Mouse (Mus musculus) olfactory bulb, adult 2 months (tissue): Measurements from ENCODE around the gene Naif1. TPM values are rescaled to one million over a fixed set of nuclear protein-coding genes. Genes with fewer than 3 reads are reported as not detected.
A peak's percentile ranks its signal among the peaks of the same experiment; 100 is the strongest.

ENCODE experiments used
- H3K27ac ChIP-seq: fragments of 200-500 bp; 2 replicates; pipeline ENCODE4 v1.5.1; 2012; ENCODE audit warnings: low read depth, low read length; ENCODE audit not compliant: insufficient read depth
- H3K4me1 ChIP-seq: fragments of 200-500 bp; 2 replicates; pipeline ENCODE4 v1.6.1; 2012; ENCODE audit warnings: low read length; ENCODE audit not compliant: control insufficient read depth, insufficient read depth
- H3K4me3 ChIP-seq: fragments of 200-500 bp; 2 replicates; pipeline ENCODE4 v1.5.1; 2012; ENCODE audit warnings: mild to moderate bottlenecking, low read depth, low read length, moderate library complexity; ENCODE audit not compliant: insufficient read depth
- CTCF ChIP-seq: fragments of 200-500 bp; IDR thresholded peaks from 2 replicates; pipeline ENCODE4 v1.5.1; 2012; ENCODE audit warnings: low read depth, mild to moderate bottlenecking, low read length, moderate library complexity; ENCODE audit not compliant: insufficient read depth
- POLR2A ChIP-seq: fragments of 200-500 bp; IDR thresholded peaks from 2 replicates; pipeline ENCODE4 v1.6.1; 2012; ENCODE audit warnings: mild to moderate bottlenecking, low read depth, low read length, moderate library complexity; ENCODE audit not compliant: insufficient read depth
- WGBS: fragments of 180-500 bp; shearing (Covaris S2); methylation state at CpG from one replicate; pipeline ENCODE4 v1.1.7; 2018; 5-methylcytosine and 5-hydroxymethylcytosine counted together
- polyA plus RNA-seq: library from polyadenylated mRNA; stranded (reverse); fragments of >200 nt; gene quantifications from 2 replicates; pipeline ENCODE4 v1.2.4, GENCODE M21; 2012; ENCODE audit warnings: low replicate concordance; ENCODE audit not compliant: missing spikeins, insufficient read depth, insufficient read length

Naif1 gene
- polyA plus RNA-seq, 1 experiment = not detected

GRCm38 (mm10) chr2:32424796-32425195, 25.5 kb upstream of the Naif1 start:
- 0 out of 2 replicates have a peak overlapping the region, but pooled peaks have one; percentile 22 for H3K27ac ChIP-seq
- H3K4me1 ChIP-seq = peaks cover 34% of the 10 kb centered on the region
- 30% methylated on average over 3 of the region's 3 CpGs for WGBS
- no peak overlapping the region for H3K4me3 ChIP-seq
- no peak for TF ChIP-seq CTCF
- no peak for TF ChIP-seq POLR2A

- no peak for TF ChIP-seq CTCF
- TF ChIP-seq POLR2A = no peak
- peaks cover 32% of the 10 kb centered on the region for H3K4me1 ChIP-seq
- 36% methylated on average over 5 of the region's 5 CpGs for WGBS
- no peak overlapping the region for H3K4me3 ChIP-seq
- H3K27ac ChIP-seq = 0 out of 2 replicates have a peak overlapping the region, but pooled peaks have one; percentile 32
Observed at GRCm38 (mm10) chr2:32425568-32425967, 24.7 kb upstream of the Naif1 start.

GRCm38 (mm10) chr2:32426141-32426540, 24.1 kb upstream of the Naif1 start:
- Histone ChIP-seq H3K27ac (no peak overlapping the region), H3K4me3 (no peak overlapping the region), H3K4me1 (peaks cover 32% of the 10 kb centered on the region)
- TF ChIP-seq CTCF = no peak
- no peak for TF ChIP-seq POLR2A
- WGBS = 87% methylated on average over 1 of the region's 1 CpGs

GRCm38 (mm10) chr2:32427720-32428119, 22.5 kb upstream of the Naif1 start:
- TF ChIP-seq POLR2A (no peak), CTCF (no peak)
- Histone ChIP-seq H3K27ac (peak overlapping the region; percentile 35), H3K4me1 (peaks cover 29% of the 10 kb centered on the region), H3K4me3 (no peak overlapping the region)
- 34% methylated on average over 5 of the region's 5 CpGs for WGBS

GRCm38 (mm10) chr2:32428262-32428722, 22.0 kb upstream of the Naif1 start:
- Histone ChIP-seq H3K27ac (peak overlapping the region; percentile 80), H3K4me3 (peak overlapping the region; percentile 27), H3K4me1 (peaks cover 26% of the 10 kb centered on the region)
- WGBS = 9% methylated on average over 8 of the region's 8 CpGs
- TF ChIP-seq POLR2A = no peak
- TF ChIP-seq CTCF = no peak

- no peak for TF ChIP-seq CTCF
- no peak for TF ChIP-seq POLR2A
- Histone ChIP-seq H3K4me1 (peaks cover 20% of the 10 kb centered on the region), H3K27ac (peak overlapping the region; percentile 80)
Observed at GRCm38 (mm10) chr2:32429215-32429891, 20.9 kb upstream of the Naif1 start.

GRCm38 (mm10) chr2:32430701-32431676, 19.3 kb upstream of the Naif1 start:
- H3K4me1 ChIP-seq = peaks cover 17% of the 10 kb centered on the region
- peak overlapping the region; percentile 62 for H3K4me3 ChIP-seq
- peak overlapping the region; percentile 87 for H3K27ac ChIP-seq
- TF ChIP-seq CTCF (no peak), POLR2A (0 out of 2 replicates have a peak, but pooled peaks have one; percentile 34)
- 2% methylated on average over 18 of the region's 18 CpGs for WGBS

More at GRCm38 (mm10) chr2:32429215-32429891, 20.9 kb upstream of the Naif1 start:
- H3K4me3 ChIP-seq = peak overlapping the region; percentile 28; the same call in 1 of the 2 replicates
- 21% methylated on average over 4 of the region's 4 CpGs for WGBS

GRCm38 (mm10) chr2:32436686-32437372, 13.4 kb upstream of the Naif1 start:
- H3K4me1 ChIP-seq = peaks cover 10% of the 10 kb centered on the region
- no peak overlapping the region for H3K27ac ChIP-seq
- H3K4me3 ChIP-seq = no peak overlapping the region
- 27% methylated on average over 3 of the region's 3 CpGs for WGBS
- TF ChIP-seq CTCF (no peak), POLR2A (no peak)
